Mouse (Mus musculus) left cerebral cortex, adult 11 months (tissue): ENCODE data around the gene Cdk8.

ENCODE experiments used
- DNase-seq: peaks from one replicate; pipeline ENCODE4 v3.0.0; 2022; ENCODE audit warnings: low spot score

The Cdk8 gene

DNA sequence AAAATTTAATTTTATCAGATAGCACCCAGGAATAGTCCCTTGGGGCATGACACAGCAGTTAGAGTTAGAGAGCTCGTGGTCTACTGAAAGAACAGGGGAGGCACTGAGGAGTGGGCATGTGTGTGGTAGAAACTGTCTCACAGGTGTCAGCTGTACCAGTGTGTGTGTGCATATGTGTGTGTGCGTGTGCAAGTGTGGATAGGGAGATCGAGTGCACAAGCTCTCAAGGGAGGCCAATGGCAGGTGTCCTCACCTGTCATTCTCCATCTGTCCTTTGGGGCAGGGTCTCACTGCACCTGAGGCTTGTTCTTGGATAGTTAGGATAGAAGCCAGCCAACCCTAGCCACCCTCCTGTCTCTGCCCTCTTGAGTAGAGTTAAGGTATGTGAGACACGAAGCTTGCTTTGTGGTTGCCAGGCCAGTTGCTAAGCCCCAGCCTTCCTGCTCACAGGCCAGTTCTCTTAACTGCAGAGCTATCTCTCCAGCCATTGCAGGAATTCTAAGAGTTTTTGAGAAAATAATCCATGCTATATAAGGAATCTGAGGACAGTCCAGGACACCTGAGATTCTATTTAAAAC, 50.3 kb downstream of the Cdk8 start:
- DNase-seq, result no peak

DNA sequence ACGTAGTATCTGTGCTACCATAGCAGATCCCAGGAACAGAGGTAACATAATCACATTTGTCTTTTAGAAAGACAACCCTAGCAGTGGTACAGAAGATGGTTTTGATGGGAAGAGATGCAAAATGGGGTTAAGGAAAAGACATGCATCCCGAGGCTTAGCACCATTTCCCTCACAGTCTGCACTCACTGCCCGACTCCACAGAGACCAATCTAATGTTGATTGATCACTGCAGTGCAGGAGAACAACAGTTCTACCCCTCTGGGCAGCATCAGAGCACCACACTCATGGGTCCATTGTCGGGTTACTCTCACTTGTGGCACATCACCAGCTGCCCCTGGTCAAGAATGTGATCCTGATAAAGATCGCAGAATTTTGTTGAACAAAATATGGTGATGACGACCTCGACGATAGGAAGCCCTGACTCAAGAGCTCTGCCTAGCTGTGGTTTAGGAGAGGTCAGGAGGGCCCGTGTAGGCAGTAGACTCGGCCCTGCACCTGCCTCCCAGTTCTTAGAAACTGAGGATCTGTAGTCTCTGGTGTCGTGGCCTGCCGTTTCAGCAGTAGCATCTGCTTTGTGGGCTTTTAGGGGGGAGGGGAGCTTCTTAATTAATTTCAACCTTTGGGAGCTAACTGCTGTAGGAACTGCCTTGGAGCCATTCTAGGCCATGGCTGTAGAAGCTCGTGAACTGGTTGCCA, 51.0 kb downstream of the Cdk8 start:
- no peak for DNase-seq

GRCm38 (mm10) chr5:146283899-146284298, 52.9 kb downstream of the Cdk8 start:
- no peak for DNase-seq

DNA sequence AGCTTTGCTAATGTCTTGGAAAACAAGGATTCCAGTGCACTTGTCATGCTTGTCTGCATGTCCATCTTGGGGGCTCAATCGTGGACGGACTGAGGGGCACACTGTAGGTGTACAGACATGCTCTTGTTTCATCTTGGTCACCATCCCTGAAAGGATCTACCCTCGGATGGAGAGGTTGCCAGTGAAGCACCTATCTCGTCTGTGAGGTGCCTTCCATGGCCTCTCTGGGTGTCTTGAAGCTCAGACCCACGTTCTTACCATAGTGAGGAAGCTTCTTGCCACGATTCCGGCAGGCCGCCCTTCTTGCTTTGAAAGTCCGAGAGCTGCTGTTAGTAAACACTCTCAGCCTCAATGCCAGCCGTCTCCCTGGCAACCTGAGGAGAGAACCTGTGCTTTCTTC, 56.4 kb downstream of the Cdk8 start:
- DNase-seq, result no peak

GRCm38 (mm10) chr5:146288048-146288501, 57.0 kb downstream of the Cdk8 start:
- DNase-seq, result peak; percentile 27

- DNase-seq, result no peak
These were observed 58.9 kb downstream of the Cdk8 start for GRCm38 (mm10) chr5:146289921-146290320.

DNA sequence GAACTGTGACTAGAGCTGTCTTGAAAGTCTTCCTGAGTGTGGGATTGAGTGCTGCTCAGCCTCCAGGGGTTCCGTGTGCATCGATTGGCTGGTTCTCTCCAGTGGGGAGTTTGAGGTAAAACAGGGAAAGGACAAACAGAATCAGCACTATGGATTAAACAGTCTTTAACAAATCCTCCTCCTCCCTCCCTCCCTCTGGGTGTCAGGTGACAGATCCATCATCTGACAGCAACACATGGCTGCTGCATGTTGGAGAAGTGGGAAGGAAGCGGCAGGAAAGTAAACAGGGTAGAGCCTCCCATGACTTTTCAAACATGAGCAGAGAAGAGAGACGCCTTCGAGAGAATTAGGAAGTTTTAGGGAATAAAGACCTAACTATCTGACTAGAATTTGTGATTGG, 59.4 kb downstream of the Cdk8 start:
- no peak for DNase-seq

DNA sequence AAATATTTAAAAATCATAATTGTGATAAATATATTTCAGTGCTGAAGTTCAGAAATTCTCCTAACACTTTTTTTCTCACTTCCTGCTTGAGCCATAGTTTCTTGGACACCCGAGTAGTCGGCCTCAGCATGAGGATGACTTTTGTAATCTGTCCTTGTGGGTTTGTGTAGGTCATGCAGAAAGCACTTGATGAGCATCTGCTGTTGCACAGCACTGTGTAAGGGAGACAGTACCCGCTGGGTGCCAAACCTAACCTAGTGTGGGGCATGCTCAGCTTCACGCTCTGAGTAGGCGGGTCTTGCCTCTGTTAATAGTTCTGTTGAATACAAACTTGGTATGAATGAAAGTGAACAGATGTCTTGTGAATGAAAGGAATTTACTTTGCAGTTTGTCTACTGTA, 60.5 kb downstream of the Cdk8 start:
- no peak for DNase-seq

GRCm38 (mm10) chr5:146292896-146293680, 62.1 kb downstream of the Cdk8 start:
- no peak for DNase-seq

- DNase-seq, result no peak
These were observed 63.1 kb downstream of the Cdk8 start for GRCm38 (mm10) chr5:146293919-146294700.

DNA sequence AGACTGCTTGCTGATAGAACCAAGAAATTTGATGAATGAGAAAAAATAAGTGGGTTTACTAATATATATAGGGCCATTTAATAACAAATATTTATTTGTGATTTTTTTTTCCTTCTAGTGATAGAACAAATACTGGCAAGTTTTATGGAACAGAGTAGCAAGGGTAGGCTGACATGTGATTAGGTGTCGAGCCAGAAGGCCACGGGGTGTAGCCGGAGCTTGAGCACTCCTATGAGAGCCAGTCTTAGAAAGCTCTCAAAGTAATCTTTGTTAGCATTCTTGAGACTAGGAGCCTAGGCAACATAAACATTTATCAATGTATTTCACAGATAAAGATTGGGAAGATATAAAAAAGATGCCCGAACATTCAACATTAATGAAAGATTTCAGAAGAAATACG, 63.8 kb downstream of the Cdk8 start:
- DNase-seq, result no peak

GRCm38 (mm10) chr5:146298807-146299519, 67.9 kb downstream of the Cdk8 start:
- no peak for DNase-seq

- no peak for DNase-seq
These were observed 68.5 kb downstream of the Cdk8 start for GRCm38 (mm10) chr5:146299520-146299870.

DNA sequence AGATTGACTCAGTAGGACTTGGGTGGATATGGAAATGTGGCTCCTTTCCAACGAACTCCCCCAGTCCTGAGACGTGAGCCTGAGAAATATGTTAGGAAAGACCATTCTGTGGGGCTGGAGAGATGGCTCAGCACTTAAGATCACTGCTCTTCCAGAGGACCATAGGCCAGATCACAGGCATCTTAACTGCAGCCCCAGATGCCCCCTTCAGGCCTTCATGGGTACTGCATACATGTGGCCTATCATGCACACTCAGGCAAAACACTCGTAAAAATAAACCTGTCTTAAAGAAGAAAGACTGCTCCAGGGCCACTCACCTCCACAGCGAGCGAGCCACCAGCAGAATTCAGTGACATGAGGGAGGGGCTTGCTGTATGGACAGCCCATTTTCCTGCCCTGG, 72.4 kb downstream of the Cdk8 start:
- peak; percentile 43 for DNase-seq

DNA sequence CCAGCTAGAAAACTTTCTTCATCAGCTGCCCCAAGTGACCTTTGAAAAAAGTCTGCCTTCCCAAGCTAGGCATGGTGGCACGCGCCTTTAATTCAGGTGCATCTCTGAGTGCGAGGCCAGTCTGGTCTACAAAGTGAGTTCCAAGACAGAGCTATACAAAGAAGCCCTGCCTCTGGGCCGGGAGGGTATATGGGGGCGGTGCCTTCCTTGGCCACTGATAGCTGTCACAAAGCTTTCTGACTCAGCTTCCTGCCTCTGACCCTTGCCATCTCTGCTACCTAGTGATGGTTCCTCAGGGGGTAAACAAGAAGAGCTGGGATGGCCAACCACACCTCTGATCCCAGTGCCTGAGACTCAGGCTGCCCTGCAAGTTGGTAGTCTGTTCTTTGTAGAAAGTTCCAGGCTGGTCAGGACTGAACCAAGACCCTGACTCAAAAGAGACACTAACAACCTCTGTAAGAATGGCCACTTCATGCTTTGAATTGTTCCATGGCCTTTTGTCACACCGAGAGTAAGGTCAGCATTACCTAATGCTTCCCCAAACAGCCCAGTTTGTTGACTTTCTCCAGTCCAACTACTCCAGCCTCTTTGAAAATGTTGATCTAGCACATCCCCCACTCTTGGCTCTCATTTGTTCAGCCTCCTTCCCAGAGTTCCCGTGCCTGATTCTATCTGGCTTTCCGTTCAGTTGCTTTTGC, 76.2 kb downstream of the Cdk8 start:
- no peak for DNase-seq

DNA sequence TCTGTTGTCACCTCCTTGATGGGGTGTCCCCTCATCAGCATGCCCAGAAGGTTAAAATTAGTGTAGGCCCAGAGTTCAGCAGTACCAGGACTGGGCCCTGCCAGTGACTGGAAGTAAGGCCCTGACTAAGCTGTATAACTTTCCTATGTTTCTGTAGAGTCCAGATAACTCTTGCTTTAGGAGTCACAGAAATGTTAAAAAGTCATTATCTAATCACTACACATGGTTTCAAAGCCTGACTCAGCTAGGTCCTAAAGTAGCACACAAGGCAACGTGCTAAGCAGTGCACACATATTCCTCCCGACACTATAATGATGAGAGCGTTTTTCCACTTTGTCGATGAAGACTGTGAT, 76.7 kb downstream of the Cdk8 start:
- no peak for DNase-seq

GRCm38 (mm10) chr5:146314538-146314937, 83.5 kb downstream of the Cdk8 start:
- no peak for DNase-seq

- DNase-seq, result no peak
These were observed 84.4 kb downstream of the Cdk8 start for GRCm38 (mm10) chr5:146315268-146315921.

DNA sequence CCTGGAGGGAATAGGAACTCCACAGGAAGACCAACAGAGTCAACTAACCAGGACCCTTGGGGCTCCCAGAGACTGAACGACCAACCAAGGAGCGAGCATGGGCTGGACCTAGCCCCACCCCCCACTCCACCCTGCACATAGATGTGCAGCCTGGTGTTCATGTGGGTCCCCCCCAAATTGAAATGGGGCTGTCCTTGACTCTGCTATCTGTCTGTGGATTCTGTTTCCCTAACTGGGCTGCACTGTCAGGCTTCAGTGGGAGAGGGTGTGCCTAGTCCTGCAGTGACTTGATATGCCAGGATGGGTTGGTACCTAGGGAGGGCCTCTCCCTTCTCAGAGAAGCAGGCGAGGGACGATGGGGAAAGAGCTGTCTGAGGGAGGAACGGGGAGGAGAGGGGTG, 85.3 kb downstream of the Cdk8 start:
- no peak for DNase-seq

- DNase-seq, result no peak
These were observed 87.0 kb downstream of the Cdk8 start for GRCm38 (mm10) chr5:146318051-146318450.

GRCm38 (mm10) chr5:146318461-146318860, 87.4 kb downstream of the Cdk8 start:
- DNase-seq, result no peak
